Mouse (Mus musculus) bone marrow, adult 2 months (tissue): ENCODE measurements around the gene Ruvbl2. TPM values are rescaled to one million over a fixed set of nuclear protein-coding genes. Genes with fewer than 3 reads are reported as not detected.
A peak's percentile ranks its signal among the peaks of the same experiment; 100 is the strongest.

Source experiments
- H3K27ac ChIP-seq: fragments of 200-500 bp; 2 replicates; pipeline ENCODE4 v1.5.1; 2012; ENCODE audit warnings: low read depth, mild to moderate bottlenecking, control low read depth, inconsistent platforms, low read length; ENCODE audit not compliant: control insufficient read depth, poor library complexity, insufficient read depth
- H3K4me1 ChIP-seq: fragments of 200-500 bp; 2 replicates; pipeline ENCODE4 v1.6.1; 2011; ENCODE audit warnings: low read length; ENCODE audit not compliant: control insufficient read depth, insufficient read depth
- H3K4me3 ChIP-seq: fragments of 200-500 bp; replicated peaks from 2 replicates; pipeline ENCODE3; 2011; ENCODE audit warnings: mild to moderate bottlenecking, low read depth, low read length, control low read depth; ENCODE audit not compliant: control insufficient read depth
- CTCF ChIP-seq: fragments of 200-500 bp; IDR thresholded peaks from 2 replicates; pipeline ENCODE4 v1.5.1; 2011; ENCODE audit warnings: low read length, control low read depth; ENCODE audit not compliant: control insufficient read depth, insufficient read depth
- POLR2A ChIP-seq: fragments of 200-500 bp; IDR thresholded peaks from 2 replicates; pipeline ENCODE4 v1.6.1; 2011; ENCODE audit warnings: low read depth, mild to moderate bottlenecking, control low read depth, low read length, borderline replicate concordance; ENCODE audit not compliant: control insufficient read depth
- WGBS: fragments of 180-500 bp; shearing (Covaris S2); methylation state at CpG from one replicate; pipeline ENCODE4 v1.1.7; 2018; 5-methylcytosine and 5-hydroxymethylcytosine counted together
- polyA plus RNA-seq: library from polyadenylated mRNA; stranded (reverse); fragments of >200 nt; gene quantifications from 2 replicates; pipeline ENCODE4 v1.2.4, GENCODE M21; 2011; ENCODE audit warnings: low replicate concordance; ENCODE audit not compliant: missing spikeins, insufficient read depth, insufficient read length

Gene Ruvbl2
- polyA plus RNA-seq, 1 experiment: 61.4 TPM

DNA sequence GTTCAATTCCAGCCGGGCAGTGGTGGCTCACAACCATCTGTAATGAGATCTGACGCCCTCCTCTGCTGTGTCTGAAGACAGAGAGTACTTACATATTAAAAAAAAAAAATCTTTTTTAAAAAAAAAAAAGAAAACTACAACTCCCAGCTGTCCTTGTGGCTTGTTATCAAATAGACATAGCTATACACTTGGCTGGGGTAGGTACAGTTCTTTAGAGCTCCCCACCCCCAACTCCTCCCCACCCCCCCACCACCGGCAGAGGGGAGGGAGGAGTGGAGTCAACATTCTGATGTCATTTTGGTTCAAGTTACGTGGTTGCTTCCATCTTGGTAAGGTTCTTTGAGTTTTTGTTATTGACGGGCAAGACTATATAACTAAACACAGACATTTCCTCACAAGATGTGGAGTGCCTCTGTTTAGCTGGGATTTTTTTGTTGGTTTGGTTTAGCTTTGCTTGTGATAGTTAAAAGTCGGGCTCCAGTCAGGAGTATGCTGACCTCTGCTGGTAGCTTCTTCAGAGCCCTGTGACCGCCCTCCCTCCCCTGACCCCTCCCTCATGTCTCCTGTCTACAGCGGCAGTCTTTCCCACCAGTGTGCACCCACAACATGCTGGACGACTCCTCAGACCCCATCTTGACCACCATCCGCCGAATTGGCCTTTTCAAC lies 9.6 kb upstream of the Ruvbl2 start:
- TF ChIP-seq CTCF (peak; percentile 49), POLR2A (no peak)
- Histone ChIP-seq H3K4me3 (no peak overlapping the region), H3K4me1 (no peaks in the 10 kb centered on the region), H3K27ac (no peak overlapping the region)
- 41% methylated on average over 11 of the region's 11 CpGs for WGBS

DNA sequence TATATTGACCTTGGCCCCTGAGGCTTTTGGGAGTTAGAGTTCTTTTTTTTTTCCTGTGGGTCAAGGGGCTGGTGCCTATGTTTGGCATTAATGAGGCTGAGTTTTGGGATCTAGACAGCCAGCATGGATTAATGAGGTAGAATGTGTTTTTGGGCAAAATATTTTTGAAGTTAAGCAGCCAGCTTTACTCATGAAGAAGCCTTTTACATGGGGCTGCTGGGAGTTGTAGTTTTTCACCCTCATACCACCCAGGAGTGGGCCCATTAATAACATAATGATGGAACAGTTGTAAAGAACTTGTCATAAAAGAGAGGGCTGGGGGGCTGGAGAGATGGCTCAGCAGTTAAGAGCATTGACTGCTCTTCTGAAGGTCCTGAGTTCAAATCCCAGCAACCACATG lies 8.7 kb upstream of the Ruvbl2 start:
- no peak for TF ChIP-seq CTCF
- TF ChIP-seq POLR2A: no peak
- Histone ChIP-seq H3K27ac (no peak overlapping the region), H3K4me1 (no peaks in the 10 kb centered on the region), H3K4me3 (no peak overlapping the region)

DNA sequence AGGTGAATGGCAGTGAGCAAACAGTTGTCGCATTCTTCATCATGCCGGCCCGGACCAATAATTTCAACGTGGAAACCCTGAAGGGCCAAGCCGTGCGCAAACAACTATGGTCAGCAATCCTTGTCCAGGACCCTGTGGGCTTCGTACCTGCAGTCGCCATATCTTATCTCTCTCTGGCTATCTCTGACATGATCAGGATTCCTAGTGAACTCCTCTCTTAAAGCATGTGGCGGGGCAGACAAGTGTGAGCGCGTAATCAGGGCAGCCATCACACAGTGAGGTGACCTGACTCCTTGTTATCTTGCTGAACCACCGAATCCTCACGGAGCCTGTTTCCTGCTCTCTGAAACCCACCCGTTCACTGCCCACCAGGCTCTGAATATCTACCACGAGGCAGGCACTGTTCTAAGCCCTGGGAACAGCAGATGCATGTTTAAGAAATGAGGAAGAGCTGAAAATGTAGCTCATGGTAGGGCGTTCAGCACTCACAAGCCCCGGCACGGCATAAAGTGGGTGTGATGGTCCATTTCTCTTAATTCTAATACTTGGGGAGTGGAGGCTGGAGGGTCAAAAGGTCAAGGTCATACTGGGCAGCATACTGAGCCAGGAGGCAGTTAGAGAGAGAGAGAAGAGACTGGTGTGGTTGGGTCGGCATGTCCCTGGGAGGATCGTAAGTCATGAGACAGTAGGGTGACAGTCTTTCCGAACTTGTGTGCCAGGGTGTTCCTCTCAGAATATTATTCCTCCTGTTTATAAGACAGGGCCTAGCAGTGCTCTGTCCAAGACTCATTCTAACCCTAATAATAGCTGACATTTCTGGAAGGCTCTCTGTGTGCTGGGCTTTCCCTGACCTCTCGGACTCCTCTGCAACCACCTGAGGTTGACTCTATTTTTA lies 5.9 kb upstream of the Ruvbl2 start:
- TF ChIP-seq POLR2A (no peak), CTCF (no peak)
- Histone ChIP-seq H3K4me3 (no peak overlapping the region), H3K4me1 (no peaks in the 10 kb centered on the region), H3K27ac (no peak overlapping the region)
- 81% methylated on average over 22 of the region's 22 CpGs for WGBS

DNA sequence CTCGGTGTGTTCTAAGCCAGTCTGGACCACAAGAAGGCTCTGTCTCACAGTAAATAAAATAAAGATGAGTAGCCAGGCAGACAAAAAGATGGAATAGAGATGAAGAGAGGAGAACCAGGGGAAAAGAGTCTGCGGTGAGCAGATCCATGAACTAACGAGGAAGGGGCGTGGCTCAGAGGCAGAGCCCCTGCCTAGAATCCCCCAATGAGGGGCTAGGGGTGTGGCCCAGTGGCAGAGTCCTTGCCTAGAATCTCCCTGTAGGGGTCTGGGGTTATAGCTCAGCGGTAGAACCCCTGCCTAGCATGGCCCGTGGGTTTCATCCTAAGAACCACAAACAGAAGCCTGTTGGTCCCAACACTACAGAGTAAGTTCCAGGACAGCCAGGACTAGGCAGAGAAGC lies 850 bp downstream of the Ruvbl2 start:
- Histone ChIP-seq H3K4me1 (peaks cover 8% of the 10 kb centered on the region; the same call in 1 of the 2 replicates), H3K4me3 (no peak overlapping the region), H3K27ac (no peak overlapping the region)
- WGBS: 79% methylated on average over 6 of the region's 6 CpGs
- TF ChIP-seq POLR2A: no peak
- TF ChIP-seq CTCF: no peak

DNA sequence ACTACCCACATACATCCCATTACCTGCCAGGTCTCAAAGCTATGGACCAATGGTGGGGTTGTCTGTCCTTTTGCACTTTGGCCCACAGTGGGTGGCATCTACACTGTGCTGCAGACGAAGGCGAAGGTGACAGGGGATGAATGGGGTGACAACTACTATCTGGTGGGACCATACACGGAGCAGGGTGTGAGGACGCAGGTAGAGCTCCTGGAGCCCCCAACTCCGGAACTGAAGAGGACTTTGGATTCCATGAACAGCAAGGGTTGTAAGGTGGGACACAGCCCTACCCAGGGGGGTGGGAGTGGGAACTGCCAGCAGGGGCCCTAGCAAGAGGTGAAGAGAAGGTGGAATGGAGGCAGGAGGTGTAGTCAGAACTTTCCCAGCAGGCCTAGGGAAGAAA lies 1.5 kb downstream of the Ruvbl2 start:
- H3K4me1 ChIP-seq: peaks cover 8% of the 10 kb centered on the region; the same call in 1 of the 2 replicates
- 91% methylated on average over 5 of the region's 5 CpGs for WGBS
- no peak overlapping the region for H3K4me3 ChIP-seq
- H3K27ac ChIP-seq: no peak overlapping the region
- TF ChIP-seq CTCF (no peak), POLR2A (no peak)

DNA sequence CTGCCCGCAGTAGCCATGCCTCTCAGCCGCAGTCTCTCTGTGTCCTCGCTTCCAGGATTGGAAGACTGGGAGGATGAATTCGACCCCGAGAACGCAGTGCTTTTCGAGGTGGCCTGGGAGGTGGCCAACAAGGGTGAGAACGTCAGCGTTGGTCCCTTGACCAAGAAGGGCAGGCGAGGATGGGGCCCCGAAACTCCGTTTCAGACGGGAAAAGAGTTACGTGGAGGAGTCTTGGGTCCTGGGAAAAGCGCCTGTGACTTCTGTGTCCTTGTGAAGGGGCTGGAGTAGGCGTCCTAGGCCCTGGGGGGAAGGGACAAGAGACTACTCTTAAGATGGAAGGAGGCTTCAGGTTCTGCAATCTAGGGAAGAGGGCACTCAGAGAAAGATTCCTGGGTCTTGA lies 2.9 kb downstream of the Ruvbl2 start:
- peak overlapping the region; percentile 81 for H3K27ac ChIP-seq
- H3K4me1 ChIP-seq: peaks cover 8% of the 10 kb centered on the region; the same call in 1 of the 2 replicates
- peak overlapping the region; percentile 83 for H3K4me3 ChIP-seq
- 3% methylated on average over 16 of the region's 16 CpGs for WGBS
- TF ChIP-seq POLR2A (no peak), CTCF (no peak)

DNA sequence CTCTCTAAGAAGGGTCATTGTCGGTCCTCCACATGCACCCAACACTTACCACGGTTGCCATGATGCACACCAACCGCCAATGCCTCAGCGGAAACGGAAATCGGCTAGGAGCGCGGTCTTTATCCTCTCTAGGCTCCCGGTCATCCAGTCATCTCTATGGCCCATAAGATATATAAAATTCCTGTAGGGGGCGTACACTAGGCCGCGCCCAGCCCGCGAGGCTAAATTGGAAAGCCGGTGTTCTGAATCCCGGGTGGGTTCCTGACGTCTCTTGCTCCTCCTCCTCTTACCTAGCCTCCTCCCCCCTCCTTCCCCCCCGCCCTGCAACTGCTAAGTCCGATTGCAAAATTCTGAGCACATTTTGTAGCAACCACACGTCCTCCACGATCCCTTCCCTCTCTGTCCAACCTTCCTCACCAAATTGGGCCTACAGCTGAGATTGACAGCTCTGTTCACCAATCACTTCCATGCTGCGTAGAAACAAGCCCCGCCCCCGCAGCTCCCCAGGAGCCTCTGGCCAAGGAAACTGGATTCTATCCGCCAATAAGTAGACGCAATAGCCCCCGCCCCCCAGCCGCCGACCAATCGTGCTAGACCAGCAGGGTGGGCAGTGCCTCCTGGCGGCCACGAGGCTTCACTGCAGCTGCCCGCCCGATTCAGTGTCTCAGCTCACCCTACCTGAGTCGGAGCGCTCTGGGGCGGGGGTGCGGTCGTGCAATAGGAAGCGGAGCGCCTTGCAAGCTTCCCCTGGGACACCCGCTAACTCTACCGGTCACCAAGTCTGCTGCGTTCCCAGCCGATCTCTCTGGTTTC lies 3.5 kb downstream of the Ruvbl2 start, which contains the start of gene Gys1:
TSS of gene Gys1 (plus strand) at position 642 of the 813 bp plus-strand sequence.
- H3K4me1 ChIP-seq: peaks cover 8% of the 10 kb centered on the region; the same call in 1 of the 2 replicates

More for the DNA sequence above, 3.5 kb downstream of the Ruvbl2 start, which contains the start of gene Gys1:
- TF ChIP-seq CTCF (peak; percentile 96), POLR2A (peak; percentile 74; the same call in 1 of the 2 replicates)
- Histone ChIP-seq H3K27ac (peak within 1 kb of the TSS; percentile 81), H3K4me3 (peak within 1 kb of the TSS; percentile 83)
- under 1% methylated on average over 45 of the region's 45 CpGs for WGBS
